Mouse (Mus musculus): ENCODE measurements at regions not wholly inside any gene's neighbourhood (a gene's known extent, or its start where the extent isn't known, plus 50 kb on each side); places are given as distances from the start of the nearest gene placed in this dataset.

- Histone ChIP-seq H3K27me3 (ENCODE audit: control insufficient read depth, insufficient read depth, low read length) (no peaks in the 10 kb centered on the region), H3K4me3 (replicated peaks; ENCODE audit: insufficient read depth, low read depth, low read length) (no peak overlapping the region), H3K27ac (ENCODE audit: insufficient read depth, low read length) (no peak overlapping the region), H3K4me1 (ENCODE audit: control insufficient read depth, insufficient read depth, low read length) (peaks cover 3% of the 10 kb centered on the region; the same call in 1 of the 2 replicates)
- TF ChIP-seq POLR2A (IDR thresholded peaks at IDR 0.05; ENCODE audit: borderline replicate concordance, insufficient read depth, low read length) (no peak), CTCF (IDR thresholded peaks at IDR 0.05; ENCODE audit: borderline replicate concordance, insufficient read depth, low read depth, low read length) (no peak)
- 71% methylated on average over 10 of the region's 10 CpGs for WGBS
- DNase-seq, result no peak
Observed at GRCm38 (mm10) chr13:60080113-60080512, 97.1 kb downstream of the Gas1 start.

- no peaks in the 10 kb centered on the region for H3K27me3 ChIP-seq (ENCODE audit: control insufficient read depth, insufficient read depth, low read length)
- no peak overlapping the region for H3K27ac ChIP-seq (ENCODE audit: insufficient read depth, low read length)
- DNase-seq, result no peak
- H3K4me1 ChIP-seq (ENCODE audit: control insufficient read depth, insufficient read depth, low read length), result peaks cover 3% of the 10 kb centered on the region; the same call in 1 of the 2 replicates
- WGBS, result 55% methylated on average over 8 of the region's 8 CpGs
- TF ChIP-seq CTCF (IDR thresholded peaks at IDR 0.05; ENCODE audit: borderline replicate concordance, insufficient read depth, low read depth, low read length), result no peak
- TF ChIP-seq POLR2A (IDR thresholded peaks at IDR 0.05; ENCODE audit: borderline replicate concordance, insufficient read depth, low read length), result no peak
- no peak overlapping the region for H3K4me3 ChIP-seq (replicated peaks; ENCODE audit: insufficient read depth, low read depth, low read length)
Observed at GRCm38 (mm10) chr13:60078331-60079050, 98.7 kb downstream of the Gas1 start.

GRCm38 (mm10) chr13:60076147-60076800 lies 100.9 kb downstream of the Gas1 start:
- TF ChIP-seq POLR2A (IDR thresholded peaks at IDR 0.05; ENCODE audit: borderline replicate concordance, insufficient read depth, low read length), result no peak
- no peak for TF ChIP-seq CTCF (IDR thresholded peaks at IDR 0.05; ENCODE audit: borderline replicate concordance, insufficient read depth, low read depth, low read length)
- peaks cover 3% of the 10 kb centered on the region; the same call in 1 of the 2 replicates for H3K4me1 ChIP-seq (ENCODE audit: control insufficient read depth, insufficient read depth, low read length)
- H3K27ac ChIP-seq (ENCODE audit: insufficient read depth, low read length), result no peak overlapping the region
- H3K4me3 ChIP-seq (replicated peaks; ENCODE audit: insufficient read depth, low read depth, low read length), result no peak overlapping the region
- DNase-seq, result no peak
- WGBS, result 6% methylated on average over 6 of the region's 6 CpGs
- H3K27me3 ChIP-seq (ENCODE audit: control insufficient read depth, insufficient read depth, low read length), result no peaks in the 10 kb centered on the region

GRCm38 (mm10) chr13:60071595-60071994 lies 105.6 kb downstream of the Gas1 start:
- DNase-seq, result no peak
- 19% methylated on average over 9 of the region's 9 CpGs for WGBS
- Histone ChIP-seq H3K4me1 (ENCODE audit: control insufficient read depth, insufficient read depth, low read length) (peaks cover 3% of the 10 kb centered on the region; the same call in 1 of the 2 replicates), H3K4me3 (replicated peaks; ENCODE audit: insufficient read depth, low read depth, low read length) (no peak overlapping the region), H3K27ac (ENCODE audit: insufficient read depth, low read length) (no peak overlapping the region), H3K27me3 (ENCODE audit: control insufficient read depth, insufficient read depth, low read length) (no peaks in the 10 kb centered on the region)
- TF ChIP-seq POLR2A (IDR thresholded peaks at IDR 0.05; ENCODE audit: borderline replicate concordance, insufficient read depth, low read length) (no peak), CTCF (IDR thresholded peaks at IDR 0.05; ENCODE audit: borderline replicate concordance, insufficient read depth, low read depth, low read length) (no peak)

- TF ChIP-seq POLR2A (IDR thresholded peaks at IDR 0.05; ENCODE audit: borderline replicate concordance, insufficient read depth, low read length) (no peak), CTCF (IDR thresholded peaks at IDR 0.05; ENCODE audit: borderline replicate concordance, insufficient read depth, low read depth, low read length) (no peak)
- no peaks in the 10 kb centered on the region for H3K4me1 ChIP-seq (ENCODE audit: control insufficient read depth, insufficient read depth, low read length)
- no peak overlapping the region for H3K4me3 ChIP-seq (replicated peaks; ENCODE audit: insufficient read depth, low read depth, low read length)
- no peak overlapping the region for H3K27ac ChIP-seq (ENCODE audit: insufficient read depth, low read length)
- no peak for DNase-seq
- WGBS, result 16% methylated on average over 9 of the region's 9 CpGs
- no peaks in the 10 kb centered on the region for H3K27me3 ChIP-seq (ENCODE audit: control insufficient read depth, insufficient read depth, low read length)
Observed at GRCm38 (mm10) chr13:60069196-60069595, 108.0 kb downstream of the Gas1 start.

- no peak overlapping the region for H3K4me3 ChIP-seq (replicated peaks; ENCODE audit: insufficient read depth, low read depth, low read length)
- no peak for TF ChIP-seq CTCF (IDR thresholded peaks at IDR 0.05; ENCODE audit: borderline replicate concordance, insufficient read depth, low read depth, low read length)
- TF ChIP-seq POLR2A (IDR thresholded peaks at IDR 0.05; ENCODE audit: borderline replicate concordance, insufficient read depth, low read length), result no peak
- whole genome bisulfite sequencing, result 73% methylated on average over 9 of the region's 9 CpGs
- no peak for DNase-seq
- H3K4me1 ChIP-seq (ENCODE audit: control insufficient read depth, insufficient read depth, low read length), result no peaks in the 10 kb centered on the region
- no peak overlapping the region for H3K27ac ChIP-seq (ENCODE audit: insufficient read depth, low read length)
- H3K27me3 ChIP-seq (ENCODE audit: control insufficient read depth, insufficient read depth, low read length), result no peaks in the 10 kb centered on the region
Observed at GRCm38 (mm10) chr13:60067325-60067724, 109.8 kb downstream of the Gas1 start.

GRCm38 (mm10) chr13:60061589-60061988 lies 115.6 kb downstream of the Gas1 start:
- Histone ChIP-seq H3K4me3 (replicated peaks; ENCODE audit: insufficient read depth, low read depth, low read length) (no peak overlapping the region), H3K27me3 (ENCODE audit: control insufficient read depth, insufficient read depth, low read length) (no peaks in the 10 kb centered on the region), H3K4me1 (ENCODE audit: control insufficient read depth, insufficient read depth, low read length) (no peaks in the 10 kb centered on the region), H3K27ac (ENCODE audit: insufficient read depth, low read length) (no peak overlapping the region)
- WGBS, result 61% methylated on average over 6 of the region's 6 CpGs
- TF ChIP-seq CTCF (IDR thresholded peaks at IDR 0.05; ENCODE audit: borderline replicate concordance, insufficient read depth, low read depth, low read length), result no peak
- DNase-seq, result no peak

GRCm38 (mm10) chr13:60057761-60058274 lies 119.3 kb downstream of the Gas1 start:
- TF ChIP-seq POLR2A (IDR thresholded peaks at IDR 0.05; ENCODE audit: borderline replicate concordance, insufficient read depth, low read length), result no peak
- TF ChIP-seq CTCF (IDR thresholded peaks at IDR 0.05; ENCODE audit: borderline replicate concordance, insufficient read depth, low read depth, low read length), result no peak
- H3K4me3 ChIP-seq (replicated peaks; ENCODE audit: insufficient read depth, low read depth, low read length), result no peak overlapping the region
- H3K4me1 ChIP-seq (ENCODE audit: control insufficient read depth, insufficient read depth, low read length), result no peaks in the 10 kb centered on the region
- DNase-seq, result no peak
- no peak overlapping the region for H3K27ac ChIP-seq (ENCODE audit: insufficient read depth, low read length)
- WGBS, result 20% methylated on average over 13 of the region's 13 CpGs
- H3K27me3 ChIP-seq (ENCODE audit: control insufficient read depth, insufficient read depth, low read length), result no peaks in the 10 kb centered on the region
